Mouse (Mus musculus): Measurements from ENCODE around the gene Grb2.

DNA sequence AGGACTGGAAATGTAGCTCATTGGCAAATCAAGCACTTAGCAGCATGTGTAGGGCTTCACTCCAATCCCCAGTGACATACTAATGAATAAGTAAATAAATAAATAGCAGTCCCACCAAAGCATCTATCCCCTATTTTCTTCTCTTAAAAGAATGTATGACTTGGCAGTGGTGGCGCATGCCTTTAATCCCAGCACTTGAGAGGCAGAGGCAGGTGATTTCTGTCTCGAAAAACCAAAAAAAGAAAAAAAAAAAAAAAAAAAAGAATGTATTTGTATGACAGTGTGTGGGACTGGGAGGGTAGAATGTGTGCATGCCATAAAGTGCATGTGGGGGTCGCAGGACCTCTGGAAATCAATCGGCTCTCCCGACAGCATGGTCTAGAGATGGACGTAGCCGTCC is 22.4 kb downstream of the Grb2 start:
- TF ChIP-seq CTCF (IDR thresholded peaks at IDR 0.05; ENCODE audit: control insufficient read depth, insufficient read depth, insufficient read length) (no peak), MAX (IDR thresholded peaks at IDR 0.05) (no peak)

All from C2C12 (cell line).